Comparison of ENCODE assay signal across 8 mouse cellular contexts in genomic region chr9:70847627-70848051, GRCm38 (mm10).
A peak's percentile ranks its signal among the peaks of the same experiment; 100 is the strongest.
DNase-seq lines count a peak whose midpoint lies in the region; ATAC-seq lines count a peak whose summit lies in the region.

No protein-coding gene starts in this region.

- no peaks in the 10 kb centered on the region for H3K36me3 ChIP-seq in intestine, embryonic 14.5 days (ENCODE audit: control insufficient read depth, insufficient read depth, low read length)

- 29% methylated on average over 8 of the region's 8 CpGs for WGBS in intestine, embryonic 14.5 days

- peak overlapping the region; percentile 30 for H3K4me2 ChIP-seq in intestine, embryonic 14.5 days (ENCODE audit: low read length)

- peak overlapping the region; percentile 4; the same call in 1 of the 2 replicates for H3K27ac ChIP-seq in intestine, embryonic 14.5 days (ENCODE audit: low read depth)

- H3K27me3 ChIP-seq in intestine, embryonic 14.5 days (replicated peaks; ENCODE audit: control insufficient read depth, insufficient read depth, low read length), result no peaks in the 10 kb centered on the region

- peak; percentile 15 for DNase-seq in right cerebral cortex, postnatal 4 days
- DNase-seq in right cerebral cortex, adult 2 months (ENCODE audit: low spot score in 2 of 2), result no peak
- DNase-seq in intestine, embryonic 14.5 days (ENCODE audit: low spot score), result no peak
- DNase-seq in cerebellum, adult 11 months, result no peak
- DNase-seq in layer of hippocampus, adult 11-12 months (ENCODE audit: low spot score), result no peak
- no peak for DNase-seq in ovary, postnatal 10 days (ENCODE audit: low spot score)

- H3K9me3 ChIP-seq in intestine, embryonic 14.5 days (ENCODE audit: control insufficient read depth, low read length), result no peaks in the 10 kb centered on the region

- H3K9ac ChIP-seq in intestine, embryonic 14.5 days (ENCODE audit: low read length), result no peak overlapping the region

- H3K4me1 ChIP-seq in intestine, embryonic 14.5 days (replicated peaks; ENCODE audit: control insufficient read depth, insufficient read depth, low read length), result 0 out of 2 replicates have a peak, but pooled peaks cover 4% of the 10 kb centered on the region

- ATAC-seq in erythroid progenitor cell, adult 5-6 weeks (replicated peaks; ENCODE audit: low FRiP score, poor library complexity, severe bottlenecking), result peak; percentile 86
- ATAC-seq in intestine, embryonic 14.5 days (replicated peaks; ENCODE audit: low FRiP score, low TSS enrichment, low read depth), result no peak
- ATAC-seq in megakaryocyte, adult 5-6 weeks (ENCODE audit: poor library complexity, severe bottlenecking), result peak; percentile 31

- H3K4me3 ChIP-seq in intestine, embryonic 14.5 days (ENCODE audit: low read depth, low read length), result no peak overlapping the region
